Mouse (Mus musculus) Patski (cell line): ENCODE measurements at regions not wholly inside any gene's neighbourhood (a gene's known extent, or its start where the extent isn't known, plus 50 kb on each side); places are given as distances from the start of the nearest gene placed in this dataset.

Source experiments
- ATAC-seq: fragments of 100-300 bp; one replicate; pipeline ENCODE4 v1.8.0; 2021
- CTCF ChIA-PET: fragments of 350-600 bp; sonication (Branson Sonifier 250); formaldehyde crosslinking; loops from one replicate; lab custom pipeline; 2022; ENCODE audit warnings: inconsistent platforms; lab: Charles Lee
- POLR2A ChIA-PET: fragments of 350-600 bp; sonication (Branson Sonifier 250); formaldehyde crosslinking; loops from one replicate; lab custom pipeline; 2022; ENCODE audit warnings: antibody characterized with exemption, inconsistent platforms; lab: Charles Lee
- DNase-seq: peaks from one replicate; pipeline ENCODE4 v3.0.0-alpha.2; 2011; ENCODE audit warnings: low read depth, low spot score
- H3K27me3 ChIP-seq: fragments of 371-371 bp; one replicate; pipeline ENCODE4 v1.5.1; 2021
- CTCF ChIP-seq: fragments of 100-300 bp; IDR thresholded peaks from one replicate; pipeline ENCODE4 v1.5.1; 2021
- in situ Hi-C: fragments of 300-500 bp; cut with MboI; formaldehyde crosslinking; loops from 3 replicates; pipeline ENCODE4 v1.11.1; 2018; ENCODE audit warnings: low pct_unique_long_range_greater_than_20kb, mixed read lengths

DNA sequence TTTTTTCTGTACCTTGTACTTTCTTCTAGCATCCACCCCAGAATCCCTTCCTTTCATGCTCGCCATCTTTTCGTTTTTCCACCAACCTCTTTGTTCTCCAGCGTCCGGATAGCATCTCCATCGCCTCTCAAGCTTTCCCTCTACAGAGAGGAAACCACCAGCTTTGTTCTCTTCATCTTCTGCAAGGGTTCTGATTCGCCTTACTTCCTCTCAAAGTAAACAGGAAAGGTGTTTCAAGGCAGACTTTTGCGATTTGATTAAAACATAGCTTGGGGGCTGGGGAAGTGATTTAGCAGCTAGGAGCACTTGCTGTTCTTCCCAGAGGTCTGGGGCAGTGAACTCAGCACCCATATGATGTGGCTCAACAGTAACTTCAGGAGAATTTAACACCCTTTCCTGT lies 71.4 kb downstream of the Emp1 start:
- ATAC-seq (no peak), DNase-seq (no peak)
- peaks cover 8% of the 10 kb centered on the region for H3K27me3 ChIP-seq
- ChIA-PET POLR2A (no interaction called here), CTCF (interaction anchor here (1.1 kb wide), 1 partner anchor 12 kb away, joined by 4 read pairs; no protein-coding TSS in a partner anchor)
- in situ Hi-C loops: loop anchor here (25.0 kb wide), 1 partner anchor 904 kb away; the partner anchor contains the start of gene Gm8994
- TF ChIP-seq CTCF: no peak

GRCm38 (mm10) chr6:135436315-135436714 lies 74.0 kb downstream of the Emp1 start:
- POLR2A ChIA-PET: no interaction called here
- ATAC-seq: no peak
- CTCF ChIA-PET: no interaction called here
- no peak for TF ChIP-seq CTCF
- peaks cover 8% of the 10 kb centered on the region for H3K27me3 ChIP-seq
- in situ Hi-C loops: loop anchor here (25.0 kb wide), 1 partner anchor 901 kb away; the partner anchor contains the start of gene Gm8994
- DNase-seq: no peak

GRCm38 (mm10) chr6:135438271-135438670 lies 75.9 kb downstream of the Emp1 start:
- CTCF ChIA-PET: no interaction called here
- TF ChIP-seq CTCF: no peak
- peaks cover 8% of the 10 kb centered on the region for H3K27me3 ChIP-seq
- no peak for ATAC-seq
- in situ Hi-C loops: loop anchor here (25.0 kb wide), 1 partner anchor 899 kb away; the partner anchor contains the start of gene Gm8994
- no peak for DNase-seq
- POLR2A ChIA-PET: no interaction called here

DNA sequence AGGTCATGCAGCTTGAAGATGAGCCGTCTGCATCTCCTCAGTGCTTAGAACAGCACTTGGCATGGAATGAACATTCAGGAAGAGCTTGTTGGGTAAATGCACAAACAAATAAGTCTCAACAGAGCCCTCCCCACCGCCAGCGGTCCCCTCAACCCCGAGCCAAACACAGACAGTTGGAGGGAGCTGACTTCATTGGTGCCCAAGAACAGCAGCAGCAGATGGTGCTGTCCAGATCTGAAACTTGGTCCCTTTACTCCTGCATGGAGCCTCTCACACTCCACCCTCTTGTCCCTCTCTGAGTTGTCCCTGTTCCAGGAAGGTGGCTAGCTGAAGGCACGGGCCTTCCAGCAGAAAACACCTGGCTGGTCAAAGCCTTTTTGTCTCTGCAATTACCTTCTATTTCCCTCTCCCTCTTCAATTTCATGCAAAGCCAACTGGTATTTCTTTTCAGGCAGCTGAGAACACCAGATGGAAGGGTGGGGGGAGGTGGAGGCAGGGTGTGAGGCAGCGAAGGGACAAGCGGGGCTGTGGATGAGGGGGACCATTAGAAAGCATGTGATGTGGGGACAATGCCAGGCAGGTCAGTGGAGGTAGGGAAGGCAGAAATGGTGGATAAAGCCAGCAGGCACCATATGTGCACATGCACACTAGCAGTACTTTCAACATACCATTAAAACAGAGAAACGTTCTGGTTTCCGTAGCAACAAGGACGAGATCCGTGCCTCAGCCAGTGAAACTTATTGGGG lies 79.0 kb downstream of the Emp1 start:
- no peaks in the 10 kb centered on the region for H3K27me3 ChIP-seq
- TF ChIP-seq CTCF: no peak
- CTCF ChIA-PET: no interaction called here
- POLR2A ChIA-PET: no interaction called here
- ATAC-seq (no peak), DNase-seq (no peak)
- in situ Hi-C loops: loop anchor here (10.0 to 25.0 kb wide), 2 partner anchors 204 to 896 kb away; partner anchors contain the start of gene Gm8994

DNA sequence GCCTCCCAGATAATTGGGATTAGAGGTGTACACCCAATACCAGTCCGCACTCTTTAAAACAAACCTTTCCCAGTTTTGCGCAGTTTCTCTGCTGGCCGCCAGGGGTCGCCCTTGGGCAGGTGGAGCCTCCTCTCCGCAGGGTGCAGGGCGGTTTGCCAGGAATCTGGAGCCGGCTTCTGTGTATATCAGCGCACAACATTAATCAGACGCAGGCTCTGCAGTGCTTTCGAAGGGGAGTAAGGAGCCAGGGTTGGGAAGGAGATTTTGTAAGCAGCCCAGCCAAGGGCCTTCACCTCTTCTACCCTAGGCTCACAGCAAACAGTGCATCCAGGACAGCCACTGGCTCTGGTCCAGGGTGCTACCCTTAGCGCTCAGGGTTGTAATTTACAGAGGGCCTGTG lies 82.3 kb downstream of the Emp1 start:
- ChIA-PET POLR2A (no interaction called here), CTCF (interaction anchor here (0.8 to 1.5 kb wide), 3 partner anchors 45 to 383 kb away, joined by 3 to 4 read pairs (median 3); no protein-coding TSS in a partner anchor)
- peak; percentile 96 for TF ChIP-seq CTCF
- in situ Hi-C loops: loop anchor here (5.0 to 25.0 kb wide), 3 partner anchors 200 to 893 kb away; partner anchors contain the start of gene Gm8994
- ATAC-seq (peak; percentile 68), DNase-seq (peak; percentile 9)
- H3K27me3 ChIP-seq: no peaks in the 10 kb centered on the region

DNA sequence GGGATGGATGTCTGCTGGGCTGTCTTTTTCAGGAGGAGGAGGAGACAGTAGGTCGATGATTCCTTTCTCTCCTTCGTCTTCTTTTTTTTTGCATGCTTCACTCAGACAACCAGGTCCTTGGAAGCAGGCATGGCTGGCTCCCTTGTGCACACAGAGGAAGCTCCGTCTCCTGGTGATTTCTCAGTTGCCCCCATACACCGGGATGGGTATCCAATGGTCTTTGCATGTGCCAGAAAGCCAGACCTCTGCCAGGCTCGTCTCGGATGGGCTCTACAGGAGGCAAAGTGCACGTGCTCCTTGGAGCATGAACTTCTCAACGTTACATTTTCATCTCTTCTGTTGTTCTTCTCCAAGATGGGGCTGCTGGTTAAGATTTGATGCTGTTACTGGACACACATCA lies 82.7 kb downstream of the Emp1 start:
- in situ Hi-C loops: loop anchor here (5.0 to 25.0 kb wide), 3 partner anchors 200 to 892 kb away; partner anchors contain the start of gene Gm8994

GRCm38 (mm10) chr6:135447801-135448200 lies 85.5 kb downstream of the Emp1 start:
- DNase-seq (no peak), ATAC-seq (no peak)
- ChIA-PET CTCF (no interaction called here), POLR2A (no interaction called here)
- no peak for TF ChIP-seq CTCF
- H3K27me3 ChIP-seq: no peaks in the 10 kb centered on the region
- in situ Hi-C loops: loop anchor here (5.0 to 25.0 kb wide), 3 partner anchors 197 to 890 kb away; partner anchors contain the start of gene Gm8994

More for the DNA sequence above, 82.7 kb downstream of the Emp1 start:
- ChIA-PET POLR2A (no interaction called here), CTCF (interaction anchor here (0.8 to 1.5 kb wide), 3 partner anchors 46 to 383 kb away, joined by 3 to 4 read pairs (median 3); no protein-coding TSS in a partner anchor)
- ATAC-seq (no peak), DNase-seq (no peak)
- no peak for TF ChIP-seq CTCF
- H3K27me3 ChIP-seq: no peaks in the 10 kb centered on the region

DNA sequence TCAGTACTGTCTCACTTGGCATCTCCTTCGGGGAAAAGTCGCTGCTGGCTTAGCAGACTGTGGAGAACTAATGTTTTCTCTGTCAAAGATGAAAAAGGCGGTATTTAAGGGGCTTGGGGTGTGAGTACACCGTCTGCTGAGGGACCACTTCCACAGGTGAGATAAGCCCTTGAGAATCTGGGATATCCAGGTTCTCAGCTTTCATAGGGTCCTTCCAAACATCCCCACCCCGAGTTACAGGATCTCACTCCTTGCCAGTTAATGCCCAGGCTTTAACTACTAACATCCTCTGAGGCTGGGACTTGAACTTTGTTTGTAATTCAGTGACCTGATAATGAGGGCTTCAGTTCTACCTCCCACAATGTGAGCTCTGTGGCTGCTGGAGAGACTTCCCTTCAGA lies 86.9 kb downstream of the Emp1 start:
- in situ Hi-C loops: loop anchor here (5.0 to 25.0 kb wide), 3 partner anchors 196 to 888 kb away; partner anchors contain the start of gene Gm8994
- CTCF ChIA-PET: no interaction called here
- POLR2A ChIA-PET: no interaction called here
- no peaks in the 10 kb centered on the region for H3K27me3 ChIP-seq
- no peak for TF ChIP-seq CTCF
- ATAC-seq (no peak), DNase-seq (no peak)

DNA sequence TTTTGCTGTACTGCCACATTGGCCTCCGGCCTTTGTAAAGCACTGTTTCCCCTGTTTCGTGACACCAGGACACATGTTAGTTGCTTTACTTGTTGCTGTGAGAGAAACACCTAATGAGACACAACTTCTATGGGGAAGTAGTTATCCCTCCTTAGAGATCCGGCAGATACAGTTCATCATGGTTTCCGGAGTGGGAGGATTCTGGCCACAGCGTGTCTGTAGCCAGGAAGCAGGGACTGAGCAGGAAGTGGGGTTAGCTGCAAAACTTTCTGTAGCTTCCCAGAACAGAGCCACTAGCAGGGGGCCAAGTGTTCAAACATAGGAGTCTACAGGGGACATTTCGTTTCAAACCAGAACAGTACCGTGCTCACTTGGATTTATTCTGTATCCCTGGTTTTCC lies 88.2 kb downstream of the Emp1 start:
- CTCF ChIA-PET: no interaction called here
- DNase-seq: no peak
- no peaks in the 10 kb centered on the region for H3K27me3 ChIP-seq
- no peak for TF ChIP-seq CTCF
- no peak for ATAC-seq
- in situ Hi-C loops: no loop called here
- POLR2A ChIA-PET: no interaction called here

DNA sequence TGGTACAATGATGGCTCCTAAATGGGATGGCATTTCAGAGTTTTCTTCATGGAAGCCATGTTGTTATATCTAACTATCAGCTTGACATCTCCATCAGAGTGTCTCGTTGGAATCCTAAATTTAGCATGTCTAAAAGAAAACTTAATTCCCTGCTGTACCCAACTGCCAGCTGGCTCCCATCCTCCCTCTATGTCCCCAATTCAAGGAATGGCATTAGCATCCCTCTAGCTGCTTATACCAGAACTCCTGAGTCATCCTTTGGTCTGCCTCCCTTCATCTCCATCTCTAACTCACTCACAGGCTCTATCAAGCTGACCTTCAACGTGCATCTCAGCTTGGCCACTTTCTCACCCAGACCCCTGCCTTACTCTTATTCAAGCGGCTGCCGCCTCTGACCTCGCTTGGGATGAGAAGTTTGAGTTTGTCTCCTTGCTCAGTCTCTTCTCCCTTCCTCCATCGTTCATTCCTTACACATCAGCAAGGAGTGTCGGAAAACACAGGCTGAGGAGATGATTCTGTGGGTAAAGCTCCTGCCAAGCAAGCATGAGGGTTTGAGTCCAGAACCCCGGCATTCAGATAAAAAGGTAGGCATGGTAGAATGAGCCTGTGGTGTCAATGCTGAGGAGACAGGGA lies 88.9 kb downstream of the Emp1 start:
- DNase-seq (no peak), ATAC-seq (no peak)
- TF ChIP-seq CTCF: no peak
- in situ Hi-C loops: no loop called here
- ChIA-PET CTCF (no interaction called here), POLR2A (no interaction called here)
- no peaks in the 10 kb centered on the region for H3K27me3 ChIP-seq

GRCm38 (mm10) chr6:135453041-135453440 lies 90.7 kb downstream of the Emp1 start:
- POLR2A ChIA-PET: no interaction called here
- H3K27me3 ChIP-seq: no peaks in the 10 kb centered on the region
- TF ChIP-seq CTCF: no peak
- CTCF ChIA-PET: no interaction called here
- DNase-seq (no peak), ATAC-seq (no peak)
- in situ Hi-C loops: no loop called here
